Mouse (Mus musculus) heart, embryonic 16.5 days (tissue): ENCODE data around the gene 4931406P16Rik. TPM values are rescaled to one million over a fixed set of nuclear protein-coding genes. Genes with fewer than 3 reads are reported as not detected.

ENCODE experiments used
- ATAC-seq: fragments of 200-750 bp; cut with Nextera tagmentation; replicated peaks from 2 replicates; pipeline ENCODE4 v1.8.0; 2017; ENCODE audit warnings: moderate number of reproducible peaks; ENCODE audit not compliant: insufficient read depth, low FRiP score; ENCODE audit errors: extremely low read depth
- H3K27ac ChIP-seq: fragments of 300-500 bp; sonication (generic); 2 replicates; pipeline ENCODE4 v1.5.1; 2014; ENCODE audit warnings: mild to moderate bottlenecking, low read length, control low read depth, moderate library complexity
- H3K27me3 ChIP-seq: fragments of 300-500 bp; sonication (generic); 2 replicates; pipeline ENCODE4 v1.6.1; 2014; ENCODE audit warnings: low read length, mixed read lengths; ENCODE audit not compliant: control insufficient read depth, insufficient read depth
- H3K36me3 ChIP-seq: fragments of 300-500 bp; sonication (generic); 2 replicates; pipeline ENCODE4 v1.6.1; 2014; ENCODE audit not compliant: control insufficient read depth, insufficient read depth
- H3K4me1 ChIP-seq: fragments of 300-500 bp; sonication (generic); 2 replicates; pipeline ENCODE4 v1.6.1; 2014; ENCODE audit warnings: low read length, mixed read lengths; ENCODE audit not compliant: control insufficient read depth, insufficient read depth
- H3K4me2 ChIP-seq: fragments of 300-500 bp; sonication (generic); 2 replicates; pipeline ENCODE4 v1.6.1; 2014; ENCODE audit warnings: low read depth, mild to moderate bottlenecking, control low read depth, low read length
- H3K4me3 ChIP-seq: fragments of 300-500 bp; sonication (generic); 2 replicates; pipeline ENCODE4 v1.5.1; 2014; ENCODE audit warnings: mild to moderate bottlenecking, control low read depth, low read length
- H3K9ac ChIP-seq: fragments of 300-500 bp; sonication (generic); 2 replicates; pipeline ENCODE4 v1.6.1; 2014; ENCODE audit warnings: low read length, control low read depth
- H3K9me3 ChIP-seq: fragments of 300-500 bp; sonication (generic); replicated peaks from 2 replicates; pipeline ENCODE4 v1.6.1; 2016; ENCODE audit warnings: low read length; ENCODE audit not compliant: control insufficient read depth
- WGBS: fragments of 180-500 bp; shearing (Covaris S2); extraction: QIAGEN DNeasy Blood & Tissue Kit; methylation state at CpG from one replicate; pipeline ENCODE4 v1.1.7; 2014; 5-methylcytosine and 5-hydroxymethylcytosine counted together
- polyA plus RNA-seq: library from polyadenylated mRNA; unstranded; fragments of >200 nt; fragmentation: Nextera tagmentation; extraction: Ambion mirVana; gene quantifications from 2 replicates; pipeline ENCODE4 v1.2.1, GENCODE M21; 2015

The 4931406P16Rik gene
- polyA plus RNA-seq, 1 experiment from 2014 or later = 24.8 TPM

DNA sequence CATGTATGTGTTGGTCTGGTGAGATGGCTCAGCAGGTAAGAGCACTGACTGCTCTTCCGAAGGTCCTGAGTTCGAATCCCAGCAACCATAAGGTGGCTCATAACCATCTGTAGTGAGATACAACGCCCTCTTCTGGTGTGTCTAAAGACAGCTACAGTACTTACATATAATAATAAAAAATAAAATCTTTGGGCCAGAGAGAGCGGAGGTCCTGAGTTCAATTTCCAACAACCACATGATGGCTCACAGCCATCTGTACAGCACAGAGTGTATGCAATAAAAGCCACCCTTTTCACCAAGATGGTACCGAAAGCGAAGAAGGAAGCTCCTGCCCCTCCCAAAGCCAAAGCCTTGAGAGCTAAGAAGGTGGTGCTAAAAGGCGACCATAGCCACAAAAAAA is 62.6 kb downstream of the 4931406P16Rik start, which contains the start of gene Gm6096:
Gene Gm6096, plus strand, starts transcription at position 301 of the 400 bp plus-strand sequence.
- Histone ChIP-seq H3K27ac (no peak within 1 kb of the TSS), H3K4me1 (no peaks in the 10 kb centered on the region), H3K27me3 (no peaks in the 10 kb centered on the region), H3K4me3 (no peak within 1 kb of the TSS), H3K9me3 (no peaks in the 10 kb centered on the region), H3K9ac (no peak within 1 kb of the TSS), H3K36me3 (peaks cover 30% of the 10 kb centered on the region), H3K4me2 (no peak within 1 kb of the TSS)
- WGBS = 94% methylated on average over 7 of the region's 7 CpGs
- ATAC-seq = no peak

DNA sequence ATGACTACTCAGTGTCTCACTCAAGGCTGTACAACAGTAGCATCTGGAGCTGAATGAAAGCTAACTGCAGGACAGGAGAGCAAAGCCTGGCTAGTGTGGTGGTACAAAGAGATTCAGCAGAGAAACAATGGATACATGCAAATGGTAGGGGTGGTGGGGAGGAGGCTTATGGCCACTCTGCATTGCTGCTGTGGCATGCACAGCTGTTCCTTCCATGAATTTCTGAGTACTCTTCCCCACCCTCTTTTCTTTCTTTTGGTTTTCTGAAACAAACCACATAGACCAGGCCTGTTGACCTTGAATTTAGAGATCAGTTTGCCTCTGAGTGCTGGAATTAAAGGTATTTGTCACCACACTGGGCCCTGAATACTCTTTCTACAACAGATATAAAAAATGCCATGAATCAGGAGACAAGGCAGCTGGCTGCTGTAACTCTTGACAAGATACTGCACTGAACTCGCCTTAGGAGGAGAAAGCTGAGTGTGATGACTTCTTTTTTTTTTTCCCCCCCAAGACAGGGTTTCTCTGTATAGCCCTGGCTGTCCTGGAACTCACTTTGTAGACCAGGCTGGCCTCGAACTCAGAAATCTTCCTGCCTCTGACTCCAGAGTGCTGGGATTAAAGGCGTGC is 66.4 kb downstream of the 4931406P16Rik start:
- Histone ChIP-seq H3K4me3 (no peak overlapping the region), H3K27me3 (no peaks in the 10 kb centered on the region), H3K9ac (no peak overlapping the region), H3K9me3 (no peaks in the 10 kb centered on the region), H3K4me1 (no peaks in the 10 kb centered on the region), H3K36me3 (peaks cover 32% of the 10 kb centered on the region), H3K4me2 (no peak overlapping the region), H3K27ac (no peak overlapping the region)
- ATAC-seq = no peak
- 89% methylated on average over 3 of the region's 3 CpGs for WGBS

- Histone ChIP-seq H3K9ac (no peak overlapping the region), H3K4me2 (no peak overlapping the region), H3K4me3 (no peak overlapping the region), H3K9me3 (no peaks in the 10 kb centered on the region), H3K36me3 (peaks cover 50% of the 10 kb centered on the region), H3K27ac (no peak overlapping the region), H3K4me1 (no peaks in the 10 kb centered on the region), H3K27me3 (no peaks in the 10 kb centered on the region)
- WGBS = 93% methylated on average over 11 of the region's 11 CpGs
- ATAC-seq = no peak
Measured at GRCm38 (mm10) chr7:34242176-34242575, 71.2 kb downstream of the 4931406P16Rik start.

GRCm38 (mm10) chr7:34238086-34238485 is 75.3 kb downstream of the 4931406P16Rik start:
- Histone ChIP-seq H3K36me3 (peaks cover 40% of the 10 kb centered on the region), H3K27me3 (no peaks in the 10 kb centered on the region), H3K9ac (no peak overlapping the region), H3K4me3 (no peak overlapping the region), H3K4me1 (peaks cover 7% of the 10 kb centered on the region), H3K9me3 (no peaks in the 10 kb centered on the region), H3K27ac (no peak overlapping the region), H3K4me2 (no peak overlapping the region)
- WGBS = 90% methylated on average over 5 of the region's 5 CpGs
- ATAC-seq = no peak

DNA sequence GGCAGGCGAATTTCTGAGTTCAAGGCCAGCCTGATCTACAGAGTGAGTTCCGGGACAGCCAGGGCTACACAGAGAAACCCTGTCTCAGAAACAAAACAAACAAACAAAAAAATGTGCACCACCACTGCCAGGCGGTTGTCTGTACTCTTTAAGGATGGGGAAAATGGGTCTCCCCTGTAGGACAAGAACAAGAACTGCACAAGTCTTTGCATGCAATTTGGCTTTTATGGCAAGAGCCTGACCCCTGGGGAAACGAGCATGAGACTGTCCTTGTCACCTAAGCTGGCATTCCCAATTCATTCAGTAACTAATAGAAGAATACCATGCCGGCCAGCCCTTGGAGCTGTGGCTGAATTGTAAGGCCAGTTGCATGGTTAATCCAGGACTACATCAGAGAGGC is 77.7 kb downstream of the 4931406P16Rik start:
- H3K4me3 ChIP-seq = no peak overlapping the region
- H3K9ac ChIP-seq = no peak overlapping the region
- H3K4me2 ChIP-seq = no peak overlapping the region
- H3K36me3 ChIP-seq = peaks cover 34% of the 10 kb centered on the region
- no peaks in the 10 kb centered on the region for H3K27me3 ChIP-seq
- H3K4me1 ChIP-seq = peaks cover 15% of the 10 kb centered on the region
- 93% methylated on average over 5 of the region's 5 CpGs for WGBS
- H3K9me3 ChIP-seq = no peaks in the 10 kb centered on the region
- no peak for ATAC-seq
- H3K27ac ChIP-seq = no peak overlapping the region

GRCm38 (mm10) chr7:34234610-34235561 is 78.5 kb downstream of the 4931406P16Rik start:
- H3K4me2 ChIP-seq = peak overlapping the region; percentile 82
- 1% methylated on average over 17 of the region's 17 CpGs for WGBS
- ATAC-seq = no peak

DNA sequence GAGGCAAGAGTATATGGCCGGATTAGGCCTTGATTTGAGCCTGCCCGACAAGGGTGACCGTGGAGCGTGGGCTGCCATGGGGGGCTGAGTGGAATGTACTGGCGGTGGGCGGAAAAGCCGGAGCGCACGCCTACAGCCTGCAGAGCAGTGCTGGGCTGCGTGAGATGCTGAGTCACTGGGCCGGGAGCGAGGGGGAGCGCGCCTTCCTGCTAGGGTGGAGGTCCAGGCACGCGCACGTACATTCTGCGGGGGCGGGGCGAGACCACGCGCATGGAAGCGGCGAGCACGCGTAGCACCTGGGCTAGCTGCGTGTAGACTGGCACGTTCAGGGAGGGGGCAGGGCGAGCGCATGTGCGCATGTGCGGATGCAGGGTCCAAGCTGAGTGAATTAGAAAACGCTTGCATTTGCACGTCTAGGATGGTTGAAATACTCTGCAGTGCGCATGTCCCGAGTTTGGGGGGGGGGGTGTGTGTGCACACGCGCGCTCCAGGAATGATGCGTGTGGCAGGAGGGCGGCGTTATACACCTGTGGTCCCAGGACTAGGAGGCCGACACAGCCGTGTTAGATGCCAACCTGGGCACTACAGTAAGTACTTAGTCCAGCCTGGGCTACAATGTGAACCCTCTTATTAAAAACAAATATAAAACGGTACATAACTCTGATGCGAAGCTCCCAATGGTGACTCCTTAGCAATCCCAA is 79.3 kb downstream of the 4931406P16Rik start:
- peaks cover 19% of the 10 kb centered on the region for H3K4me1 ChIP-seq
- H3K4me2 ChIP-seq = peak overlapping the region; percentile 82
- WGBS = under 1% methylated on average over 46 of the region's 46 CpGs
- no peaks in the 10 kb centered on the region for H3K9me3 ChIP-seq
- H3K4me3 ChIP-seq = peak overlapping the region; percentile 62
- peak; percentile 89 for ATAC-seq
- H3K36me3 ChIP-seq = peaks cover 21% of the 10 kb centered on the region
- peak overlapping the region; percentile 98 for H3K27ac ChIP-seq
- H3K9ac ChIP-seq = peak overlapping the region; percentile 81
- H3K27me3 ChIP-seq = no peaks in the 10 kb centered on the region

More at GRCm38 (mm10) chr7:34234610-34235561, 78.5 kb downstream of the 4931406P16Rik start:
- Histone ChIP-seq H3K9me3 (no peaks in the 10 kb centered on the region), H3K27me3 (no peaks in the 10 kb centered on the region), H3K27ac (peak overlapping the region; percentile 98), H3K4me1 (peaks cover 17% of the 10 kb centered on the region), H3K9ac (peak overlapping the region; percentile 65), H3K36me3 (peaks cover 29% of the 10 kb centered on the region), H3K4me3 (peak overlapping the region; percentile 62)

GRCm38 (mm10) chr7:34232785-34233725 is 80.3 kb downstream of the 4931406P16Rik start:
- ATAC-seq = no peak
- H3K4me1 ChIP-seq = peaks cover 28% of the 10 kb centered on the region
- peak overlapping the region; percentile 81 for H3K9ac ChIP-seq
- no peaks in the 10 kb centered on the region for H3K9me3 ChIP-seq
- WGBS = 36% methylated on average over 7 of the region's 7 CpGs
- H3K4me2 ChIP-seq = peak overlapping the region; percentile 82
- H3K27me3 ChIP-seq = no peaks in the 10 kb centered on the region
- peak overlapping the region; percentile 62 for H3K4me3 ChIP-seq
- peaks cover 16% of the 10 kb centered on the region for H3K36me3 ChIP-seq
- peak overlapping the region; percentile 98 for H3K27ac ChIP-seq
